Mouse (Mus musculus) ZHBTc4 (cell line): ENCODE measurements around the gene Setd5.

ENCODE experiments used
- DNase-seq: peaks from one replicate; pipeline ENCODE4 v3.0.0-alpha.2; 2011; ENCODE audit warnings: low read depth, low spot score

Gene Setd5

DNA sequence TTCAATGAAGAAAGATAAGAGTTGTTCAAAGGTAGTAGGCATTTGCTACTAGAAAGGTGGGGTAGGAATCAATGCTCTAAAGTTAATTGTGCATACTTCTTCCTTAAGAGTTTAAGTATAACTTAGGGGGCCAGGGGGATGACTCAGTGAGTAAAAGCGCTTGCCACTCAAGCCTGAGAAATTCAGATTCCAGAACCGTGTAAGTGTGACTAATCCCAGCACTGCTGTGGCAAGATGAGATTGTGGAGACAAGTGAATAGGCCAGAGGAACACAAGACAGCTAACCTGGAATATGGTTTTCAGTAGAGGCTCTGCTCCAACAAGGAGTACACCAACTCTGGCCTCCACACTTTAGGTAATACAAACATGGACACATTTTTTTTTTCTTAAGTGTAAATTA is 56.2 kb downstream of the Setd5 start:
- no peak for DNase-seq

DNA sequence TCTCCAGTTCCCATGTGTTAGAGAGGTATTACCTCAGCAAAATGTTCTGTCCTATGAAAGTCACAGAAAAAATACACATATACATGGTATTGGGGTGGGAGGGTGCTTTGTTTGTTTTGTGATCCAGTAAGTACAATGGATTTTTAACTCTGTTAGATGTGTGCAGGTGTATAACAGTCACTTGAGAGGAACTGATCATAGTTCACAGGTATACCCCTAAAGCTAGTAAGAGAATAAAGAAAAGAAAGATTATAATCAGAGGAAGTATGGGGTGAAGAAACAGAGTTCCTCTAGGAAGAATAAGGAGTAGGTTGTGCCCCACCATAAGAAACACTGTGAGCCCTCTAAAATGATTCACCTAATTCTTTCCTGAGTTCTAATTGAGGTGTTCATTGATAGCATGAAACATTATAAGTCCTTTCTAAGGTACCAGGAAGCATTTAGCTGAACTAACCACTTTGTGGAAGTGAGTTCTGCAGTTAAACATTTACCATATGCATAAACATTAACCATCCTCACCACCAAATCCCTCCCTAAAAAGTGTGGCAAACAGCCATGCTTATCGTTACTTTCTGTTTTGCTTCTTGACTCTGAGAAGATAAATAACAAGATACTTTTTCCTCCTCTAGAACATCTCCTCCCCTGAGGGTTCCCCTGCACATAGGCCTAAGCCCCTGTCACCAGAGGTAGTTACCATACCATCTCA is 64.4 kb downstream of the Setd5 start:
- DNase-seq: no peak

DNA sequence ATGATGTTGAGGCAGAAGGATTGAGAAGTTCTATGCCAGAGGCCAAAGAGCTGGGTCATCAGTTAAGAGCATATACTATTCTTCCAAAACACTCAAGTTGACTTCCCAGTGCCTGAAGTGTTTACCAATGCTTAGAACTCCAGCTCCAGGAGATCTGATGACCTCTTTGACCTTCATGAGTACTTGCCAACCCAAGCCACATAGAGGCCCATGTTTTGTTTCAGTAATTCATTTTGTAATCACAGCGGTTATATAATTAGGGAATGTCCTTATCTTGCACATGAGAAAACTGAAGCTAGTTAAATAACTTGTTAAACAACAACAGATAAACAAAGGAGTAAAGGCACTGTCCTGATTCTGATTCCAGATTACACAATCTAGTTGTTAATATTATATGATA is 67.6 kb downstream of the Setd5 start:
- DNase-seq: no peak

DNA sequence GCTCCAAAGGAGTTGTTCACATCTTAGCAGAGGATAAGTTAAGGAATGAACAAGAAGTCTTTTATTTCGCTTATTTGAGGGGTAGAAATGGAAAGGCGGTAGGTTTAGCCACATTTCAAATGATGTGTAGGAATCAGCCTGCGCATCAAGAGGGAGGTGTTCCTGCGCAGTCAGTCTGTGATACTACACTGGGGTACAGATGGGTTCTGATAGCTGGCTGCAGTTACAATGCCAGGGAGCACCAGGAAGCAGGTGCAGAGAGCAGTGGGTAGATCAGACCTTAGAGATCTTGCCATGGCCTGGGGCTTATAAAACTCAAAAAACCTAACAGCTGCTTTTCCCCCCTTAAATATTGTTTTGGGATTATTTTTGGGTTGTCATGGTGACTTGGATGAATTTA is 68.1 kb downstream of the Setd5 start:
- no peak for DNase-seq

DNA sequence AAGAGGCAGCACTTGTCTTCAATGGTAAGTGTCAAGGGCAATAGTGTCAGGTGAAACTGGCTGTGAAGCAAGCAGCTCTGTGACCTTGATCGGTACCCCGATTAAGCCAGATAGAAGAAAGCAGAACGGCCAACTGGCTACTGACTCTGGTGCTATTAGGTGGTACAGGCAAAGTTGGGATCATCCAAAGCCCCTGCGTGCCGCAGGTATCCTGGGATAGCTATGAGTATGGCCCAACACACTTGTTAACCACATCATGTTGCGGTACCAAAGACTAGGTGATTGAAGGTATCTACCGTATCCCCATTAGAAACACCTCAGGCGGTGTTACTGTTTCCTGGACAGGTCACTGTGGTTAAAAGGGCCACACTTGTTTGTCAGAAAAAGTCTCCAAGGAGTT is 76.9 kb downstream of the Setd5 start:
- DNase-seq: no peak

DNA sequence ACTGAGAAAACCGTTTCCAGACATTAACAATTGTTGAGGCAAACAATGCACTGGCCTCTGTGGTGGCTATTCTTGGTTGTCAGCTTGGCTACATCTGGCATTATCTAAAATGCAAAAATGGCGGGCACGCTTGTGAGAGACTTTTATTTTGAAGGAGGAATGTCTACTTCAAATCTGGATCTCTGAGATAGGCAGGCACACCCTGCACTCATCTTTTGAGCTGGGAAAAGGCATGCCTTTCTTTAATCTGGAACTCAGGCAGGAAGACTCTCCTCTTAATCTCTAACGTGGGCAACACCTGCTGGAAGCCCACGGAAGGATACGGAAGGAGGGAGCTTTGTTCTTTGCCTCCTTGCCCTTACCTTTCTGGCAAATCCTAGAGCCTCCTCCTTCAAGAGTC is 77.7 kb downstream of the Setd5 start:
- peak; percentile 49 for DNase-seq

DNA sequence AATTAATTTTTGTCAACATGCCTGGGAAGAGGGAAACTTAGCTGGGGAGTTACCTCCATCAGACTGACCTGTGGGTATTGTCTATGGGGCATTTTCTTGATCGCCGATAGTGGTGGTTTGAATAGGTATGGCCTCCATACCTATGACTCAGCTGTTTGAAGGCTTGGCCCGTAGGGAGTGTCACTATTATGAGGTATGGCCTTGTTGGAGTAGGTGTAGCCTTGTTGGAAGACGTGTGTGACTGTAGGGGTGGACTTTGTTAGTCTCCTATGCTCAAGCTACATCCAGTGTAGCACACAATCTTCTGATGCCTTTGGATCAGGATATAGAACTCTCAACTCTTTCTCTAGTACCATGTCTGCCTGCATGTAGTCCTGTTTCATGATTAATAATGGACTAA is 78.9 kb downstream of the Setd5 start:
- DNase-seq: no peak

DNA sequence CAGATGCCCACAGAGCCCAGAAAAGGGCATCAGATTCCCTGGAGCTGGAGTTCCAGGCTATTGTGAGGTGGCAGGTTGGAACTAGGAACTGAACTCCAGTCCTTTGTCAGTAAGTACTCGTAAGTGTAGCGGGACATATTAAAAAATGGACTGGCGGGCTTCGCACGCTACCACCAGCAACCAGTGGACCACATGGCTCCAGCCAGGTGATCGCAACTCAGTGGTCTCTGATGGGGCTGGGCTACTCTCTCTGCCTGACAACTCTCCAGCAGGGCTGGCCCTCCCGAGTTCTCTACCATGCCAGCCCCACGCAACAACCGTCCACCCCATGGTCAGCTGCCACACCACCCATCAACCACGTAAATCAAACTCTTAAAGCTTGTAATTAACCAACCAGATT is 82.9 kb downstream of the Setd5 start:
- DNase-seq: no peak

DNA sequence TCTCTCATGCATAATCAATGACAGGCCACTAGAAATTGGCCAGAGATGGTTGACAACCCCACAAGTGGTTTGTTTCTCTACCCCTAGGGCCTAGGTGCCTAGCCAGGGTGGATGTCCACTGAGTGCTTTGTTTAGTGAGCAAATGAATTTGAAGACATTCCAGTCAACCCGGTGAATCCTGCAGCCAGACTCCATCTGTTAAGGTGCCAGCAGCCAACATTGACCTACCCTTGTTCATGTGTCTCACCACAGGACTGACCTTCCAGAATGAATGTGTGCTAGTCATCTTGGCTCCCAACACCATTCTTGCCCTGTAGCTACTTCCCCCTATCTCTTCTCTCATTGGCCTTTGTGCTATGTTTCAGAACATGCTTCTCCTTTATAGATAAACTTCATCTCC is 84.8 kb downstream of the Setd5 start:
- no peak for DNase-seq

DNA sequence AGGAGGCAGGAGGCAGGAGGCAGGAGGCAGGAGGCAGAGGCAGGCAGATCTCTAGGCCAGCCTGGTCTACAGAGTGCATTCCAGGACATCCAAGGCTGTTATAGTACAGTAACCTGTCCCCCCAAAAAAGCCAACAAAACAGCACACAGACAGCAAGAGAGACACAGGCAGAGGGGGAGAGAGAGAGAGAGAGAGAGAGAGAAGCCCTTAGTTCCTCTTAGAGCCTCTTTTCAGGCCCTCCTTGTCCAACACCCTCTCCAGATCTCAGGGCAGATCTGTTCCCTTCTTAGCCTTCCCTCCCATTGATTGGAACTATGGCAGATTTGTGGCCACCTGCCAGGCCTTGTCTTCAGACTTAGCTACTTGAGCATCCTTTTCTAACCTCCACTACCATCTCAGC is 86.3 kb downstream of the Setd5 start:
- no peak for DNase-seq

DNA sequence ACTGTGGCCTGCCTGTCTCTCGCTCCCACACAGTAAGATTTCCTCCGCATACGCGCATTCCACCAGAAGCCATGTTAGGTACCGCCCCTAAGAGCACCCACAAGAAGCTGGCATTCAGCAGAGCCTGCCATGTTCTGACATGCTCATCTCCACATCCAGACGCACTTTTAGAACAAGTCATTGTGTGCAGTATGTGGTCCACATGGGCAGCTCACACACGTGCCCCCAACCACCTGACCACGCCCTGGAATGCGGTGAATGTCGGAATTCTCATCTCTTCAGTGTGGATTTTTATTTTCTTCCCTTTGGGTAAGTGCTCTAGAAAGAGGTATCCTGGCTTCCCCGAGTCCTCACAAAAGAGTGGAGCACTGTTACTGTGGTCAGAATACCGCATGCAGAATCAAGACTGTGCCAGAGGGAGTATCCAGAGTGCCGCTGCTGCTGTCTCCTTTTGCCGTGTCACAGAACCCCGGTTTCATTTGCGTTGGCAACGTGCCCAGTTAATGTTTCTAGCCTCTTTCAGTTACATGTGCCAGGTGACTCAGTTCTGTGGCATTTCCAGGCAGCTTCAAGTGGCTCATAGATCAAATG is 89.6 kb downstream of the Setd5 start:
- peak; percentile 58 for DNase-seq

DNA sequence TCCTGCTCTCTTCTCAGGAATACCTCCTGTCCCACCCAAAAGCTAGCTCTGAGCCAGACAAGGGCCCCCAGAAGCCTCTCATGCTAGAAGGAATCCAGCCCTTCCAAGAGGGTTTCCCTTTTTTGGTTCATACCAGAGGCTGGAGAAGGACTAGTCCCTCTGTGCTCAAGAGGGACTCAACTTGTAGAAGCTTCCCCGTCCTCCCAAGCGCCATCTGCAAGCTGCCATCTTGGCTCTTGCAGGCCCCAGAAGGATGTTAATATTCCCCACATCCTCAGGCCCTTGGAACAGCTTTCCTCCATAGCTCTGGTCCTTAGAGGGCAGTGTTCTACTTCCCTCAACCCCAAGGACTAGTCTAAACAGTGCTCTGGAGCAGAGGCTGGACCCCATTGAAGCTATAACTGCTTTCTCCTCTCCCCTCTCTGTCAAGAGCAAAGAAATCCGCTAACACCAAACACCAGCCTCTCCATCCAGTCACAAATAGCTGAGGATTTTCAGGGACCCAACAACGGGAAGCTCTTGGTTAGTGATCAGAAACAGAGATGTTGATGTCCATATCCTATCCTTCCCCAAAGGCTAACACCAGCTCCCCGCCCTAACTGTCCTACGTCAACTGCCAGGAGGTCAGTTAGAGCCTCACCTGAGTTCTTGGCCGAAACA is 91.3 kb downstream of the Setd5 start:
- no peak for DNase-seq

DNA sequence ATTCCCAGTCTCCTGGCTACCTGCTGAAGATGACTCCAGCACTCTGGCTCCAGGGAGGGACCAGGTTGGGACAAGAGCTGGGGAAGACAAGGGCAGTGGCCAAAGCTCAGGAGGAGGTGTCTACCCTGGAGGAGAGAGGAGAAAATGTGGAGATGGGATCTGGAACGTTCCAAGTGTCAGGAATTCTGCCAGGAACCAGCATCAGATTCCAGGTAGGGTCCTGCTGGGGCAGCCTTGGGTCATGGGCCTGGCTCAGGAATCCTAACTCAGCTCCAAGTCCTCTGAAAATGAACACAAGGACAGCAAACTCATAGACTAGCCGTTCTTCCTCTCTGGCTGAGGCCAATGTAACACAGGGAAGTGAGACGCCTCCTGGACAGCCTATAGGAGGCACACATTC is 92.7 kb downstream of the Setd5 start:
- no peak for DNase-seq

DNA sequence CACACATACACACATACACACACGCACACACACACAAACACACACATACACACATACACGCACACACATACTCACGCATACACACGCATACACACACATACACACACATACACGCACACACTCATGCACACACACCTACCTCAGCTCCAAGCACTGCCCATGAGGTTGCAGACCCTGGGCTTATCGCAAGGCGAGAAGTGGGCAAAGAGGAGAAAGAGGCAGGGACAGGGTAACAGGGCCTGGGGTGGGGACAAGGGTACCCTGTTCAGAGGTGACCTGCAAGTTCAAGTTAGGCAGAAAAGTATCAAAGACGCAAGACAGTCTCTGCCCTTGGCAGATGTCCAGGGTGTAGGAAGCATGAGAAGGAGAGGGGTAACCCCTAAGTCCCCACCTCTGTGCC is 93.5 kb downstream of the Setd5 start:
- no peak for DNase-seq

DNA sequence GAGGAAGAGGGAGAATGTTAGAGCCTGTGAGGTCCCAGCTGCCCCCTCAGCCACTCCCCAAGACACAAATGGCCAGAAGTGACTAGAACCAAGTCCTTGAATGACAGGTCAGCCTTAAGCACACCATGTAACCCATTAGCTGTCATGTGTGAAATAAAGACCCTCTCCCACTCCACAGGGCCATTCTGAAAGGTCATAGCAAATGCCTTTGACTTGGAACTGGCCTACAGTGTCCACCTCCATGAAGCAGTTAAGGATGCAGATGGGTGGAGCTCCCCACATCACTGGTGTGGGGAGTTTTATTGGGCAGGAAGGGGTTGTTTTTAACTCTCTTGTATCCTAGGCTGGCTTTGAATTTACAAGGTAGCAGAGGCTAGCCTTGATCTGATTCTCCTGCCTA is 94.8 kb downstream of the Setd5 start:
- no peak for DNase-seq

DNA sequence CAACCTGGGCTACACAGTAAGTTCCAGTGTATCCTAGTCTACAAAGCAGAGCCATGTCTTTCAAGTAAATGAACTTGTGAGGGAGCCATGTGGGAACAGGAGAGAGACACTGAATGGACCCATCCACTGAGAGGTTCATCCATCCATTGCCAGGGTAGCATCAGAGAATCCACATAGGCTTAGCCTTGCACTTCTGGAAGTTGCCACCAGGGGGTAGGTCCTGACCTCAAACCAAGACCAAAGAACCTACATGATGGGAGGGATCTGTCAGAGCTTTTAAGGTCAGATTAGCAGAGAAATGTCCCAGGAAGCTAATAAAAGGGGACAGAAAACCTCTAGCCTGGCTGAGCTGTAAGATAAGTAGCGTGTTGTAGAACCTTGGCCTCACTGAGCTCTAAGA is 95.4 kb downstream of the Setd5 start:
- peak; percentile 82 for DNase-seq

DNA sequence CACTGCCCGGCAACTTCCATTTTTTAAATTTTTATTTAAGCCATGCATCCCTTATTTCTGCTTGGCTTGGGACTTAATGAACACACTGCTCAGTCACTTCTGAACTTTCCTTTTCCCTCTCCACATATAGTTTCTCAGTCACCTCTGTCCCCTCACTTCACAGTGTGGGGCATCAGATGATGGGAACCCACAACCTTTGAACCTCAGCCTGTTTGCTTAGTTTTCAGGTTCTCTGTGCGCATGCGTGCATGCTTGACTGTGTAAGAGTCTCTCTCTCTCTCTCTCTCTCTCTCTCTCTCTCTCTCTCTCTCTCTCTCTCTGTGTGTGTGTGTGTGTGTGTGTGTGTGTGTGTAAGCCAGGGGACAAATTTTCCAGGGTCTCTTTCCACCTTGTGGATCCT is 98.3 kb downstream of the Setd5 start:
- DNase-seq: no peak

DNA sequence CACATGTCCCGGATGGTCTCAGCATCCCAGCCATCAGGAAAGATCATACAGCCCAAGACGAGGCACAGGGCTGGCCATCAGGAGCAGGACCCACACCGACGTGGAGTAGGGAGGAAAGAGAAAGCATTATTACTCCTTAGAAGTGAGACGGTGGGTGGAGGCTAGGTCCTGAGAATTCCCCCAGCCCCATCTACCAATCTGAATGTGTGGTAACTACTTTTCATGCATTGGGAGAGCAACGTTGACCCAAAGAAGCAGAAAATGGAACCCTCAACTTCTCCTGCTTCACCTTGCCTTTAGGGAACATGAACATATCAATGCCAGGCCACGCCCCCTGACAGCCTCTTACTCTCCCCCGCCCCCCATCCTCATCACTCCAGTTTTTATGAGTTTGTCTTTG is 99.4 kb downstream of the Setd5 start:
- DNase-seq: no peak

DNA sequence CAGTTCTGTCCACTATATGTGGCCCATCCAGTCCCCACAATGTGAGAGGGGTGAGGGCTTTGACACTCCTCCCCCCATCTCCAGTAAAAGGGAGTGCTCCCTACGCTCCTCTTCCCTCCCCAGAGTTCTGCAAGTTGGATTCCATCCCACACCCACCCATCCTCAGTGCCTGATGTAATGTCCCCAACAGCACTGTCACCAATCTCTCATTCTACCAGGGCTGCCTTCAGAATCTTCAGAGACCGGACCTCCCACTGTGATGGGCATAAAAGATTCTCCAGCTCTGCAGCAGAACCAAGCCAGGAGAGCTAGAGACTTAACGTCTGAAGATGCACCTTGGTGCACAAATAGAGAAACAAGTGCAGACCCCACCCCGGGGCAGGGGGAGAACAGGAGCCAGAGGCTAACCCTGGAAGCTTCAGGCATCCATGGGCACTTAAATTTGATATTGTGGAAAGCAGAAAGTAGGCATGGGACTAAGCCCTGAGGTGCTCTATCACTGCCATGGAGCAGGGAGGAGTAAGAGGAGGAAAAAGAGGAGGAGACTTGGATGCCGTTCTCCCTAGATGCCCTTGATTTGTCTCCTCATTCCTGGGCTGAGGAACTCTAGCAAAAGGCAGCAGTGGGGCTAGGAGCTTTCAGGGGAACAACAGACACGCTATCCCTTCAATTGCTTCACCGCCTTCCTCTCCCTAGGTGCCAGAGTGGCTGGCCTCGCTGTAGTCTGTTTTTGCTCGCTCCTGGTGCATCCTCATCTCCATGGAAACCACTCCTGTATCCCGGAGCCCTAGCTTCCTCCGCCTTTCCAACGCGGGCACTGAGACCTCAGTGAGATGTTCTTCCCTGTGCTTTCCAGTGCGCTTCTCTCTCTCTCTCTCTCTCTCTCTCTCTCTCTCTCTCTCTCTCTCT is 101.4 kb downstream of the Setd5 start:
- no peak for DNase-seq

DNA sequence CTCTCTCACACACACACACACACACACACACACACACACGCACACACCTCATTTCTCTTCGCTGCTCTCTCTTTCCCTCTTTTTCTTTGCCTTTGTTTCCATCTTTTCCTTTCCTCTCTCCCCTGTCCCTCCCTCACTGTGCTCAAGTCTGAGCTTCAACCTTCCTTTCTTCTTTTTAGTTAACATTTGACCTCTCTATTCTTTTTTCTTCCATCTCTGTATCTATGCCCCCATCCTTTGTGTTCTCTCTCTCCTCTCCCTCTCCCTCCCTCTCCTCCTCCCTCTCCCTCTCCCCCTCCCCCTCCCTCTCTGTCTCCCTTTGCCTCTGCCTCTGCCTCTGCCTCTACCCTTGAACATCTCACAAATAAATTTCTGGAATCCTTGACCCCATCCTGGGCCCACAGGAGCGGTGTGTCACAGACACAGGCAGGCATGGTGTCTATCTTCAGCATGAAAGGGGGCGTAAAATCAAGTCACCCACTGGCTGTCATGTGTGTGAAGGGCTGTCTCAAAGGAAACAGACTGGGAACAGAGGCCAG is 102.1 kb downstream of the Setd5 start:
- no peak for DNase-seq

DNA sequence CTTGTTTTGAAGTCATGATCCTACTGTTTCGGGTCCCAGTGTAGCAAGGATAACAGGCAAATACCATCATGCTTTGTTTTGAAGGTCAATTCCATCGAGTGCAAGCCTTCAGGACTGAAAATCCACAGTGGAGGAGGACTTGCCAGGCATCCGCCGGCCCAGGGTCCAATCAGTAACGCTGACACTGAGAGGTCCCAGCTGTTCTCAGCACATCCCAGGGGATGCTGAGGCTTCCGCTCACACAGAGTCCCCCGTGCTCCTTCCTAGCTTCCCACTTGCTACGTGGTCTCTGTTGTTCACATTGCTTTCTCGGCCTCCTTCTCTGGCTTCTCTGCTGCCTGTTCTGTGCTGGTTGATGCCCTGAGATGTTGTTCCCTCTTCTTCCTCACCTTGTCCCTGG is 107.0 kb downstream of the Setd5 start:
- DNase-seq: no peak
